Comparison of ENCODE assay signal across 8 mouse cellular contexts in the genomic region with DNA sequence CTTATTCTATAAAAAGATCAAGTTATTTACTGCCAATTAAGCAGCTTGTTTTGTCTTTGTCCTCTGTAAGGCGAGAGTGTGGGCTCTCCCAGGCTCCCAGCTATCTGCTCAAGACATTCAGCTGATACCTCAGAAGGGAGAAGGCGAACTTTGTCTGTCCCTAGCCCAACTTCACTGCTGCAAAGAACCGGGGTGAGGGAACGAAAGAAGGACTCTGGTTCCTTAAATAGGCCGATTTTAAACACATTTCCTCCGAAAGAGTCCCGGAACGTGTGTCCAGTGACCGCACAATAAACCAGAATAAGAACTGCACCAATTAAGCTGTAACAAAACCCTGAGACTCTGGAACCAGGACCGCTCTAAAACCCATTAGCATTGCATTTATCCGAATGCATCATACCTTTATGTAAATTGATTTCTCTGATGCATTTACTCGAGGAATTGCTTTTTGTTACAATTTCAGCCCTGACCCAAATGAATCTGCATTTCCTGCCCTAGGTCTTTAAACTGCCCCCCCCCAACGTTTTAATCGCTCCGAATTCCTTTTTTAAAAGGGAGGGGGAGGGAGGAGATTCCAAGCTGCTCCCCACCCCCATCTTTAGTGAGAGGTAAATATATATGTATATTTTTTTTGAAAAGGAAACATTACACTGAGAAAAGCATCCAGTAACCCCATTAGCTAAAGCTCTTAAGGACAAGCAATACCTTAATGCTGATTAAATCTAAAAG. TPM values are rescaled to one million over a fixed set of nuclear protein-coding genes. Genes with fewer than 3 reads are reported as not detected.
DNase-seq lines count a peak whose midpoint lies in the region; ATAC-seq and TF ChIP-seq lines count a peak whose summit lies in the region.

No protein-coding gene starts in this region.

- no peak for TF ChIP-seq CTCF in heart, adult 2 months (IDR thresholded peaks at IDR 0.05)

- H3K4me2 ChIP-seq in kidney, embryonic 16.5 days (replicated peaks; ENCODE audit: low read depth, low read length), result peak overlapping the region; percentile 94
- peak overlapping the region; percentile 81 for H3K4me2 ChIP-seq in midbrain, embryonic 12.5 days (replicated peaks)

- intact Hi-C loops in heart, adult 2 months (cut with DNase I), result loop anchor here (10.0 kb wide), 3 partner anchors 921 to 1439 kb away; partner anchors contain the start of gene Gtf2b
- intact Hi-C loops in gastrocnemius, postnatal 14 days (cut with DNase I; ENCODE audit: low total_unique reads), result no loop called here

- no peak for ATAC-seq in erythroblast, adult 5-6 weeks (replicated peaks; ENCODE audit: low FRiP score, poor library complexity, severe bottlenecking)
- no peak for ATAC-seq in kidney, embryonic 16.5 days (ENCODE audit: low FRiP score, low TSS enrichment)
- no peak for ATAC-seq in midbrain, embryonic 12.5 days (ENCODE audit: low FRiP score, low read depth)

- no peak for TF ChIP-seq POLR2A in heart, adult 2 months (IDR thresholded peaks at IDR 0.05; ENCODE audit: insufficient read depth, low read depth, low read length)

- peak; percentile 35 for DNase-seq in R1 (ENCODE audit: low read depth, low spot score)
- DNase-seq in heart, adult 2 months, result peak; percentile 34 to 48
- no peak for DNase-seq in T-cell, adult 2 months (ENCODE audit: low spot score)
- DNase-seq in gastrocnemius, postnatal 14 days, result no peak

- H3K9ac ChIP-seq in heart, adult 2 months (ENCODE audit: low read depth, low read length), result peak overlapping the region; percentile 10
- H3K9ac ChIP-seq in kidney, embryonic 16.5 days (replicated peaks; ENCODE audit: low read length), result peak overlapping the region; percentile 95
- peak overlapping the region; percentile 89 for H3K9ac ChIP-seq in midbrain, embryonic 12.5 days (replicated peaks)

- H3K79me2 ChIP-seq in heart, adult 2 months (replicated peaks; ENCODE audit: control insufficient read depth, insufficient read depth, low read length), result peaks cover 2% of the 10 kb centered on the region; the same call in 1 of the 2 replicates

- peak overlapping the region; percentile 69 for H3K4me3 ChIP-seq in erythroblast, embryonic 14.5 days (replicated peaks)
- peak overlapping the region; percentile 88 for H3K4me3 ChIP-seq in heart, adult 2 months
- peak overlapping the region; percentile 89 for H3K4me3 ChIP-seq in kidney, embryonic 16.5 days (ENCODE audit: low read length)
- H3K4me3 ChIP-seq in midbrain, embryonic 12.5 days, result peak overlapping the region; percentile 82

- no peaks in the 10 kb centered on the region for H3K9me3 ChIP-seq in erythroblast, embryonic 14.5 days (ENCODE audit: control insufficient read depth, low read length)
- no peaks in the 10 kb centered on the region for H3K9me3 ChIP-seq in kidney, embryonic 16.5 days (ENCODE audit: low read length)
- no peaks in the 10 kb centered on the region for H3K9me3 ChIP-seq in midbrain, embryonic 12.5 days

- H3K4me1 ChIP-seq in erythroblast, embryonic 14.5 days (ENCODE audit: control insufficient read depth), result peaks cover 68% of the 10 kb centered on the region
- H3K4me1 ChIP-seq in heart, adult 2 months (ENCODE audit: control insufficient read depth, insufficient read depth, low read length), result peaks cover 7% of the 10 kb centered on the region; the same call in 1 of the 2 replicates
- H3K4me1 ChIP-seq in kidney, embryonic 16.5 days (ENCODE audit: insufficient read depth, low read length), result peaks cover 34% of the 10 kb centered on the region
- peaks cover 39% of the 10 kb centered on the region for H3K4me1 ChIP-seq in midbrain, embryonic 12.5 days

- 3% methylated on average over 15 of the region's 15 CpGs for WGBS in heart, adult 2 months
- under 1% methylated on average over 15 of the region's 15 CpGs for WGBS in kidney, embryonic 16.5 days
- WGBS in midbrain, embryonic 12.5 days, result under 1% methylated on average over 15 of the region's 15 CpGs

- H3K36me3 ChIP-seq in erythroblast, embryonic 14.5 days (ENCODE audit: control insufficient read depth), result no peaks in the 10 kb centered on the region
- H3K36me3 ChIP-seq in heart, adult 2 months (ENCODE audit: control insufficient read depth, insufficient read depth, low read length), result peaks cover 15% of the 10 kb centered on the region
- H3K36me3 ChIP-seq in kidney, embryonic 16.5 days (ENCODE audit: insufficient read depth, low read length), result no peaks in the 10 kb centered on the region
- H3K36me3 ChIP-seq in midbrain, embryonic 12.5 days, result no peaks in the 10 kb centered on the region

- H3K27ac ChIP-seq in heart, adult 2 months, result peak overlapping the region; percentile 94
- H3K27ac ChIP-seq in kidney, embryonic 16.5 days (ENCODE audit: low read length), result peak overlapping the region; percentile 98
- H3K27ac ChIP-seq in midbrain, embryonic 12.5 days (replicated peaks), result peak overlapping the region; percentile 98

- peaks cover 13% of the 10 kb centered on the region for H3K27me3 ChIP-seq in erythroblast, embryonic 14.5 days (ENCODE audit: control insufficient read depth)
- H3K27me3 ChIP-seq in heart, adult 2 months (ENCODE audit: control insufficient read depth, insufficient read depth, low read length), result no peaks in the 10 kb centered on the region
- no peaks in the 10 kb centered on the region; the same call in 1 of the 2 replicates for H3K27me3 ChIP-seq in kidney, embryonic 16.5 days (ENCODE audit: insufficient read depth, low read length)
- H3K27me3 ChIP-seq in midbrain, embryonic 12.5 days, result peaks cover 10% of the 10 kb centered on the region

- TF ChIP-seq EP300 in heart, adult 2 months (IDR thresholded peaks at IDR 0.05; ENCODE audit: insufficient read depth, low read depth, low read length), result no peak

RNA-seq across cellular contexts. Expression of gene Lmo4, which starts 1.6 kb away (rescaled TPM):
- 1.6 and 2.1 TPM in 2 replicates for polyA plus RNA-seq in erythroblast, embryonic 14.5 days (2012)
- total RNA-seq in erythroblast, adult 5-6 weeks (2015; ENCODE audit: low replicate concordance), result 64.8 and 103 TPM in 2 replicates
- total RNA-seq in erythroblast, adult 5-6 weeks (2017; ENCODE audit: low replicate concordance), result 21.9 and 22.7 TPM in 2 replicates
- total RNA-seq in heart, adult 2 months (2021), result 10 to 100 TPM; 29.0 to 34.3 TPM
- 33.8 and 49.4 TPM in 2 replicates for polyA plus RNA-seq in heart, adult 2 months (2012; rRNA removed)
- polyA plus RNA-seq in kidney, embryonic 16.5 days (2015; fragmentation: Nextera tagmentation; extraction: Ambion mirVana), result 61.6 and 62.7 TPM in 2 replicates
- polyA plus RNA-seq in midbrain, embryonic 12.5 days (2016; fragmentation: Nextera tagmentation; extraction: Ambion mirVana), result 33.0 and 44.0 TPM in 2 replicates
- 10 to 100 TPM; 16.2 to 19.6 TPM for total RNA-seq in gastrocnemius, postnatal 14 days (2021)

Comparison
In these comparisons a context has a peak if more than half of its experiments do, and no peak if none do; other contexts are left out.
1. DNase-seq: peak in R1 (single experiment) and heart, adult 2 months (2 of 2); none in T-cell, adult 2 months (single experiment) and gastrocnemius, postnatal 14 days (single experiment).
2. H3K9ac ChIP-seq: peak in every context shown above with its lines; median percentile 95 in kidney, embryonic 16.5 days; 89 in midbrain, embryonic 12.5 days; 10 in heart, adult 2 months.
3. RNA of gene Lmo4, which starts 1.6 kb away (polyA plus RNA-seq): 61.6 to 62.7 TPM in kidney, embryonic 16.5 days, 33.0 to 44.0 TPM in midbrain, embryonic 12.5 days and 33.8 to 49.4 TPM in heart, adult 2 months; 1.6 to 2.1 TPM in erythroblast, embryonic 14.5 days; every median in the first group is over 10 times any median in the second.
4. Peak in every context shown above with its lines, with median percentiles within 50 percentile points of each other: H3K4me3 ChIP-seq and H3K27ac ChIP-seq.